Mouse (Mus musculus) frontal cortex, adult 2 months (tissue): Measurements from ENCODE around the gene Hcrt. TPM values are rescaled to one million over a fixed set of nuclear protein-coding genes. Genes with fewer than 3 reads are reported as not detected.

ENCODE experiments used
- DNase-seq, 2 experiments: peaks; one replicate each; pipeline ENCODE4 v3.0.0; 2022; ENCODE audit warnings: low spot score in 1 of 2; ENCODE audit errors: extremely low spot score in 1 of 2
- polyA plus RNA-seq: library from polyadenylated mRNA; depleted of rRNA; stranded (reverse); fragments of >200 nt; gene quantifications from 2 replicates; pipeline ENCODE4 v1.2.3, GENCODE M21; 2012

Gene Hcrt
- polyA plus RNA-seq, 1 experiment, result 0.62 TPM

GRCm38 (mm10) chr11:100738066-100738604, 24.6 kb downstream of the Hcrt start, which contains the start of gene Rab5c:
Rab5c (minus strand) TSS chr11:100738215.
- peak; percentile 99 for DNase-seq

- DNase-seq, result no peak
These were observed 25.5 kb downstream of the Hcrt start for GRCm38 (mm10) chr11:100737105-100737733.

- no peak for DNase-seq
These were observed 26.0 kb downstream of the Hcrt start for GRCm38 (mm10) chr11:100736746-100737080.

GRCm38 (mm10) chr11:100735954-100736745, 26.6 kb downstream of the Hcrt start:
- DNase-seq, result no peak

- no peak for DNase-seq
These were observed 27.4 kb downstream of the Hcrt start for GRCm38 (mm10) chr11:100735134-100735865.

- DNase-seq, result no peak
These were observed 32.1 kb downstream of the Hcrt start for GRCm38 (mm10) chr11:100730477-100731205.

GRCm38 (mm10) chr11:100729976-100730375, 32.8 kb downstream of the Hcrt start:
- no peak for DNase-seq

GRCm38 (mm10) chr11:100728601-100729000, 34.1 kb downstream of the Hcrt start:
- DNase-seq, result no peak

GRCm38 (mm10) chr11:100727201-100727600, 35.5 kb downstream of the Hcrt start:
- DNase-seq, result no peak

- no peak for DNase-seq
These were observed 37.7 kb downstream of the Hcrt start for GRCm38 (mm10) chr11:100724919-100725512.

GRCm38 (mm10) chr11:100722493-100723028, 40.2 kb downstream of the Hcrt start:
- DNase-seq, result no peak

GRCm38 (mm10) chr11:100721776-100722492, 40.8 kb downstream of the Hcrt start:
- DNase-seq, result no peak

- DNase-seq, result peak in 1 of 2 experiments; percentile 53
These were observed 41.5 kb downstream of the Hcrt start for GRCm38 (mm10) chr11:100721254-100721653.

GRCm38 (mm10) chr11:100720345-100720744, 42.4 kb downstream of the Hcrt start:
- DNase-seq, result peak in 1 of 2 experiments; percentile 58

GRCm38 (mm10) chr11:100719893-100720292, 42.8 kb downstream of the Hcrt start:
- no peak for DNase-seq

GRCm38 (mm10) chr11:100719312-100719711, 43.4 kb downstream of the Hcrt start:
- peak in 1 of 2 experiments; percentile 73 for DNase-seq

GRCm38 (mm10) chr11:100718866-100719265, 43.9 kb downstream of the Hcrt start:
- DNase-seq, result peak in 1 of 2 experiments; percentile 36

GRCm38 (mm10) chr11:100718462-100718861, 44.3 kb downstream of the Hcrt start:
- DNase-seq, result no peak

GRCm38 (mm10) chr11:100716649-100717048, 46.1 kb downstream of the Hcrt start:
- DNase-seq, result peak in 1 of 2 experiments; percentile 63
